ENCODE assay signal across 10 mouse cellular contexts in genomic region chr1:38936780-38937179, GRCm38 (mm10). TPM values are rescaled to one million over a fixed set of nuclear protein-coding genes. Genes with fewer than 3 reads are reported as not detected.
DNase-seq lines count a peak whose midpoint lies in the region; ATAC-seq and TF ChIP-seq lines count a peak whose summit lies in the region.
"Had no signal": no experiment of that assay in that cellular context is flagged by ENCODE, and none has a peak within 500 bp of the region (broad histone marks: within the 10 kb centered on the region; RNA-seq: fewer than 3 reads in every experiment).

No protein-coding gene starts in this region.

- no peak for TF ChIP-seq POLR2A in brain, embryonic 14.5 days (IDR thresholded peaks at IDR 0.05; ENCODE audit: borderline replicate concordance, extremely low read depth, insufficient read depth, insufficient read length, poor library complexity, severe bottlenecking)

- no peak overlapping the region for H3K4me3 ChIP-seq in heart, embryonic 10.5 days
- H3K4me3 ChIP-seq: embryonic facial prominence, embryonic 13.5 days; liver, embryonic 15.5 days had no signal

- no peaks in the 10 kb centered on the region for H3K27me3 ChIP-seq in heart, embryonic 10.5 days (ENCODE audit: insufficient read depth, poor library complexity, severe bottlenecking)
- H3K27me3 ChIP-seq: embryonic facial prominence, embryonic 13.5 days; liver, embryonic 15.5 days had no signal

- H3K27ac ChIP-seq in heart, embryonic 10.5 days: no peak overlapping the region
- H3K27ac ChIP-seq: embryonic facial prominence, embryonic 13.5 days; liver, embryonic 15.5 days had no signal

- 31% methylated on average over 6 of the region's 6 CpGs for WGBS in heart, embryonic 10.5 days

- ATAC-seq in erythroblast, adult 5-6 weeks (replicated peaks; ENCODE audit: low FRiP score, poor library complexity, severe bottlenecking): peak; percentile 75
- ATAC-seq in megakaryocyte-erythroid progenitor cell, adult 5-6 weeks (replicated peaks; ENCODE audit: low FRiP score, low TSS enrichment, poor library complexity, severe bottlenecking): peak; percentile 41; the same call in 1 of the 2 replicates

- H3K36me3 ChIP-seq in heart, embryonic 10.5 days: no peaks in the 10 kb centered on the region
- H3K36me3 ChIP-seq: embryonic facial prominence, embryonic 13.5 days; liver, embryonic 15.5 days had no signal

- peak; percentile 77 for DNase-seq in heart, embryonic 10.5 days (ENCODE audit: low spot score)
- no peak for DNase-seq in heart, adult 8-10 months (ENCODE audit: low spot score)
- peak; percentile 5 for DNase-seq in ovary, postnatal 36 days (ENCODE audit: low spot score)
- no peak for DNase-seq in ovary, postnatal 10 days (ENCODE audit: low spot score)
- peak; percentile 57 for DNase-seq in brain, embryonic 14.5 days (ENCODE audit: low read depth)
- DNase-seq in thymus, postnatal 10 days (ENCODE audit: low spot score in 2 of 2): peak; percentile 8 to 48

- TF ChIP-seq CTCF in brain, embryonic 14.5 days (IDR thresholded peaks at IDR 0.05; ENCODE audit: borderline replicate concordance, extremely low read depth, insufficient read depth, insufficient read length): peak; percentile 72

- H3K4me1 ChIP-seq in heart, embryonic 10.5 days: no peaks in the 10 kb centered on the region
- H3K4me1 ChIP-seq: embryonic facial prominence, embryonic 13.5 days; liver, embryonic 15.5 days had no signal

- no peaks in the 10 kb centered on the region for H3K9me3 ChIP-seq in heart, embryonic 10.5 days
- H3K9me3 ChIP-seq: embryonic facial prominence, embryonic 13.5 days; liver, embryonic 15.5 days had no signal

RNA-seq across cellular contexts. Expression of gene Nms, which starts 2.2 kb away (rescaled TPM):
- not detected in 2 replicates for polyA plus RNA-seq in heart, embryonic 10.5 days (2016; fragmentation: Nextera tagmentation; extraction: Ambion mirVana)
- total RNA-seq in heart, adult 8-10 months (2022): not detected
- polyA plus RNA-seq in brain, embryonic 14.5 days (2012; rRNA removed): 0.06 and 0.26 TPM in 2 replicates
- total RNA-seq in erythroblast, adult 5-6 weeks (2015; ENCODE audit: low replicate concordance): not detected in 2 replicates
- total RNA-seq in erythroblast, adult 5-6 weeks (2017; ENCODE audit: low replicate concordance): not detected in 2 replicates
- not detected in 2 replicates for total RNA-seq in megakaryocyte-erythroid progenitor cell, adult 5-6 weeks (2014; fragmentation: Nextera tagmentation)
- not detected in 2 replicates for total RNA-seq in megakaryocyte-erythroid progenitor cell, adult 5-6 weeks (2017)
- polyA plus RNA-seq: embryonic facial prominence, embryonic 13.5 days; liver, embryonic 15.5 days had no signal

RNA-seq across cellular contexts. Expression of gene Chst10, which starts 38.8 kb away (rescaled TPM):
- polyA plus RNA-seq in heart, embryonic 10.5 days (2016; fragmentation: Nextera tagmentation; extraction: Ambion mirVana): 4.5 and 6.4 TPM in 2 replicates
- under 1 TPM; 0.16 to 0.72 (median 0.33) TPM for total RNA-seq in heart, adult 8-10 months (2022)
- polyA plus RNA-seq in brain, embryonic 14.5 days (2012; rRNA removed): 18.8 and 38.2 TPM in 2 replicates
- total RNA-seq in erythroblast, adult 5-6 weeks (2015; ENCODE audit: low replicate concordance): 20.0 and 26.1 TPM in 2 replicates
- total RNA-seq in erythroblast, adult 5-6 weeks (2017; ENCODE audit: low replicate concordance): 24.4 and 40.0 TPM in 2 replicates
- 10.0 and 12.8 TPM in 2 replicates for total RNA-seq in megakaryocyte-erythroid progenitor cell, adult 5-6 weeks (2014; fragmentation: Nextera tagmentation)
- 1.2 and 1.4 TPM in 2 replicates for total RNA-seq in megakaryocyte-erythroid progenitor cell, adult 5-6 weeks (2017)

RNA-seq across cellular contexts. Expression of gene Pdcl3, which starts 48.6 kb away (rescaled TPM):
- 161 and 170 TPM in 2 replicates for polyA plus RNA-seq in heart, embryonic 10.5 days (2016; fragmentation: Nextera tagmentation; extraction: Ambion mirVana)
- 10 to 100 TPM; 68.3 to 84.4 (median 74.0) TPM for total RNA-seq in heart, adult 8-10 months (2022)
- 68.0 and 71.8 TPM in 2 replicates for polyA plus RNA-seq in brain, embryonic 14.5 days (2012; rRNA removed)
- total RNA-seq in erythroblast, adult 5-6 weeks (2015; ENCODE audit: low replicate concordance): 21.7 and 21.9 TPM in 2 replicates
- 14.6 and 17.1 TPM in 2 replicates for total RNA-seq in erythroblast, adult 5-6 weeks (2017; ENCODE audit: low replicate concordance)
- 38.1 and 43.7 TPM in 2 replicates for total RNA-seq in megakaryocyte-erythroid progenitor cell, adult 5-6 weeks (2014; fragmentation: Nextera tagmentation)
- 36.6 and 60.5 TPM in 2 replicates for total RNA-seq in megakaryocyte-erythroid progenitor cell, adult 5-6 weeks (2017)

Comparison
In these comparisons a context has a peak if more than half of its experiments do, and no peak if none do; other contexts are left out.
1. DNase-seq: peak in heart, embryonic 10.5 days (single experiment), ovary, postnatal 36 days (single experiment), brain, embryonic 14.5 days (single experiment) and thymus, postnatal 10 days (2 of 2); none in heart, adult 8-10 months (single experiment) and ovary, postnatal 10 days (single experiment).